Mouse (Mus musculus): ENCODE measurements around the gene Gpr156.

GRCm38 (mm10) chr16:37893381-37893780, 22.9 kb upstream of the Gpr156 start:
- TF ChIP-seq GATA1 (IDR thresholded peaks at IDR 0.05; ENCODE audit: borderline replicate concordance, low read length), result no peak
- TF ChIP-seq TAL1 (conservative IDR thresholded peaks at IDR 0.05; ENCODE audit: low read depth, low read length), result no peak
